Mouse (Mus musculus): ENCODE data around the gene Ipo11. TPM values are rescaled to one million over a fixed set of nuclear protein-coding genes. Genes with fewer than 3 reads are reported as not detected.

The Ipo11 gene
- total and polyA plus RNA-seq, 2 experiments from 2014 or later = 30.4 to 35.1 TPM

GRCm38 (mm10) chr13:106842542-106842941, 94.2 kb downstream of the Ipo11 start:
- H3K4me2 ChIP-seq (ENCODE audit: low read depth, low read length) = no peak overlapping the region
- no peak overlapping the region for H3K4me3 ChIP-seq (ENCODE audit: low read depth, low read length)
- TF ChIP-seq EP300 (IDR thresholded peaks at IDR 0.05; ENCODE audit: low read depth) (no peak), CTCF (IDR thresholded peaks at IDR 0.05; ENCODE audit: low read depth) (no peak)
- no peak for DNase-seq (ENCODE audit: low spot score)
- H3K4me1 ChIP-seq (ENCODE audit: control insufficient read depth, insufficient read depth) = no peaks in the 10 kb centered on the region
- no peaks in the 10 kb centered on the region for H3K9me3 ChIP-seq (replicated peaks; ENCODE audit: control insufficient read depth, low read length)
- no peak overlapping the region for H3K27ac ChIP-seq (ENCODE audit: low read depth)
- peaks cover 9% of the 10 kb centered on the region; the same call in 1 of the 2 replicates for H3K36me3 ChIP-seq (replicated peaks; ENCODE audit: control insufficient read depth, insufficient read depth, low read length)
- H3K27me3 ChIP-seq (ENCODE audit: control insufficient read depth, insufficient read depth, low read length) = no peaks in the 10 kb centered on the region
- no peak for ATAC-seq (ENCODE audit: insufficient read depth, low read depth)
- WGBS = 77% methylated on average over 4 of the region's 4 CpGs
- H3K9ac ChIP-seq (replicated peaks; ENCODE audit: low read depth, low read length) = no peak overlapping the region

- Histone ChIP-seq H3K27ac (ENCODE audit: low read depth) (no peak overlapping the region), H3K27me3 (ENCODE audit: control insufficient read depth, insufficient read depth, low read length) (no peaks in the 10 kb centered on the region), H3K9me3 (replicated peaks; ENCODE audit: control insufficient read depth, low read length) (no peaks in the 10 kb centered on the region), H3K4me1 (ENCODE audit: control insufficient read depth, insufficient read depth) (no peaks in the 10 kb centered on the region), H3K9ac (replicated peaks; ENCODE audit: low read depth, low read length) (no peak overlapping the region), H3K4me2 (ENCODE audit: low read depth, low read length) (no peak overlapping the region), H3K36me3 (replicated peaks; ENCODE audit: control insufficient read depth, insufficient read depth, low read length) (peaks cover 9% of the 10 kb centered on the region; the same call in 1 of the 2 replicates), H3K4me3 (ENCODE audit: low read depth, low read length) (no peak overlapping the region)
- no peak for ATAC-seq (ENCODE audit: insufficient read depth, low read depth)
- no peak for DNase-seq (ENCODE audit: low spot score)
- WGBS = 82% methylated on average over 3 of the region's 3 CpGs
- no peak for TF ChIP-seq EP300 (IDR thresholded peaks at IDR 0.05; ENCODE audit: low read depth)
- TF ChIP-seq CTCF (IDR thresholded peaks at IDR 0.05; ENCODE audit: low read depth) = no peak
These were observed 98.0 kb downstream of the Ipo11 start for GRCm38 (mm10) chr13:106838778-106839177.

- H3K4me2 ChIP-seq (ENCODE audit: low read depth, low read length) = peak overlapping the region; percentile 27; the same call in 1 of the 2 replicates
These were observed 100.3 kb downstream of the Ipo11 start for GRCm38 (mm10) chr13:106836527-106836879.

GRCm38 (mm10) chr13:106835844-106836526, 100.8 kb downstream of the Ipo11 start:
- DNase-seq (ENCODE audit: low spot score) (peak; percentile 83), ATAC-seq (ENCODE audit: insufficient read depth, low read depth) (peak; percentile 81)
- Histone ChIP-seq H3K9me3 (replicated peaks; ENCODE audit: control insufficient read depth, low read length) (no peaks in the 10 kb centered on the region), H3K27ac (ENCODE audit: low read depth) (peak overlapping the region; percentile 70), H3K9ac (replicated peaks; ENCODE audit: low read depth, low read length) (no peak overlapping the region), H3K36me3 (replicated peaks; ENCODE audit: control insufficient read depth, insufficient read depth, low read length) (peaks cover 3% of the 10 kb centered on the region; the same call in 1 of the 2 replicates), H3K4me2 (ENCODE audit: low read depth, low read length) (peak overlapping the region; percentile 27), H3K27me3 (ENCODE audit: control insufficient read depth, insufficient read depth, low read length) (no peaks in the 10 kb centered on the region), H3K4me3 (ENCODE audit: low read depth, low read length) (peak overlapping the region; percentile 40), H3K4me1 (ENCODE audit: control insufficient read depth, insufficient read depth) (no peaks in the 10 kb centered on the region)
- TF ChIP-seq EP300 (IDR thresholded peaks at IDR 0.05; ENCODE audit: low read depth) (no peak), CTCF (IDR thresholded peaks at IDR 0.05; ENCODE audit: low read depth) (no peak)
- WGBS = 54% methylated on average over 15 of the region's 15 CpGs

More at GRCm38 (mm10) chr13:106836527-106836879, 100.3 kb downstream of the Ipo11 start:
- no peak for TF ChIP-seq EP300 (IDR thresholded peaks at IDR 0.05; ENCODE audit: low read depth)
- TF ChIP-seq CTCF (IDR thresholded peaks at IDR 0.05; ENCODE audit: low read depth) = no peak
- H3K36me3 ChIP-seq (replicated peaks; ENCODE audit: control insufficient read depth, insufficient read depth, low read length) = peaks cover 6% of the 10 kb centered on the region; the same call in 1 of the 2 replicates
- H3K27me3 ChIP-seq (ENCODE audit: control insufficient read depth, insufficient read depth, low read length) = no peaks in the 10 kb centered on the region
- no peak for ATAC-seq (ENCODE audit: insufficient read depth, low read depth)
- no peaks in the 10 kb centered on the region for H3K4me1 ChIP-seq (ENCODE audit: control insufficient read depth, insufficient read depth)
- 56% methylated on average over 5 of the region's 5 CpGs for WGBS
- no peak overlapping the region for H3K9ac ChIP-seq (replicated peaks; ENCODE audit: low read depth, low read length)
- H3K9me3 ChIP-seq (replicated peaks; ENCODE audit: control insufficient read depth, low read length) = no peaks in the 10 kb centered on the region
- H3K4me3 ChIP-seq (ENCODE audit: low read depth, low read length) = peak overlapping the region; percentile 40; the same call in 1 of the 2 replicates
- H3K27ac ChIP-seq (ENCODE audit: low read depth) = peak overlapping the region; percentile 70
- no peak for DNase-seq (ENCODE audit: low spot score)

GRCm38 (mm10) chr13:106830029-106830428, 106.7 kb downstream of the Ipo11 start:
- no peaks in the 10 kb centered on the region for H3K4me1 ChIP-seq (ENCODE audit: control insufficient read depth, insufficient read depth)
- no peak for TF ChIP-seq CTCF (IDR thresholded peaks at IDR 0.05; ENCODE audit: low read depth)
- TF ChIP-seq EP300 (IDR thresholded peaks at IDR 0.05; ENCODE audit: low read depth) = no peak
- ATAC-seq (ENCODE audit: insufficient read depth, low read depth) = no peak
- H3K27ac ChIP-seq (ENCODE audit: low read depth) = no peak overlapping the region
- 0 out of 2 replicates have a peak, but pooled peaks cover 3% of the 10 kb centered on the region for H3K36me3 ChIP-seq (replicated peaks; ENCODE audit: control insufficient read depth, insufficient read depth, low read length)
- no peak overlapping the region for H3K4me2 ChIP-seq (ENCODE audit: low read depth, low read length)
- 72% methylated on average over 6 of the region's 6 CpGs for WGBS
- H3K27me3 ChIP-seq (ENCODE audit: control insufficient read depth, insufficient read depth, low read length) = no peaks in the 10 kb centered on the region
- no peak overlapping the region for H3K9ac ChIP-seq (replicated peaks; ENCODE audit: low read depth, low read length)
- no peak overlapping the region for H3K4me3 ChIP-seq (ENCODE audit: low read depth, low read length)
- no peaks in the 10 kb centered on the region for H3K9me3 ChIP-seq (replicated peaks; ENCODE audit: control insufficient read depth, low read length)
- no peak for DNase-seq (ENCODE audit: low spot score)
